In the genomic region with DNA sequence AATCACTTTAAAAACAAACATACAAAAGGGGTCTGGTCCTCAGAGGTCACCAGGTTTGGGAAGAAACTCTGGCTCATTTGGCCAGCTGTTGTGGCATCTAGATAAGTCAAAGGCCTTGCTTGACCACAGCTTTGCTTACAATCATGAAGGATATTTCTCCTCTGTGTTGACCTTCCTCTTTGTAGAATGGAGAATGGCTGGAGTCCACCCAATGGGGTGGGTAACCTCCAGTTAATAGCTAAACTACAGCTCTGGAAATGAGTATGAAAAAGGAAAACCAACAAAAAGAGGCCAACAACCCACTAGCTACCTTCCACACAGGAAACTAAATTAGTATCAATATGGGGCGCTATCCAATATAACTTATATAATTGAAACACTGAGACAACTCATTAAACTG, we compare ENCODE assay signal across 21 mouse cellular contexts.
"Had no signal": no experiment of that assay in that cellular context is flagged by ENCODE, and none has a peak within 500 bp of the region (broad histone marks: within the 10 kb centered on the region; RNA-seq: fewer than 3 reads in every experiment).

No protein-coding gene starts in this region.

- H3K27me3 ChIP-seq: hindbrain, embryonic 15.5 days; limb, embryonic 12.5 days; limb, embryonic 15.5 days; liver, embryonic 15.5 days; midbrain, embryonic 12.5 days; midbrain, embryonic 15.5 days; neural tube, embryonic 12.5 days; neural tube, embryonic 15.5 days had no signal

- H3K4me2 ChIP-seq: hindbrain, embryonic 15.5 days; limb, embryonic 12.5 days; limb, embryonic 15.5 days; liver, embryonic 15.5 days; lung, embryonic 14.5 days; midbrain, embryonic 12.5 days; midbrain, embryonic 15.5 days; neural tube, embryonic 12.5 days; neural tube, embryonic 15.5 days had no signal

- ATAC-seq: intestine, postnatal 0 days; lung, postnatal 0 days; midbrain, embryonic 15.5 days had no signal

- H3K27ac ChIP-seq: hindbrain, embryonic 15.5 days; layer of hippocampus, adult 2 months; limb, embryonic 12.5 days; limb, embryonic 15.5 days; liver, embryonic 15.5 days; macrophage; midbrain, embryonic 12.5 days; midbrain, embryonic 15.5 days; neural tube, embryonic 12.5 days; neural tube, embryonic 15.5 days; stomach, postnatal 0 days had no signal

- H3K36me3 ChIP-seq: hindbrain, embryonic 15.5 days; limb, embryonic 15.5 days; liver, embryonic 15.5 days; midbrain, embryonic 15.5 days had no signal

- H3K9me3 ChIP-seq: hindbrain, embryonic 15.5 days; limb, embryonic 12.5 days; limb, embryonic 15.5 days; liver, embryonic 15.5 days; midbrain, embryonic 12.5 days; midbrain, embryonic 15.5 days; neural tube, embryonic 12.5 days; neural tube, embryonic 15.5 days had no signal

- DNase-seq: layer of hippocampus, adult 9-11 months; lung, embryonic 14.5 days; right cerebral cortex, adult 18-20 months; right cerebral cortex, postnatal 14 days; right cerebral cortex, postnatal 4 days; thymus, adult 2 months; thymus, postnatal 14 days; thymus, postnatal 4 days had no signal

- H3K9ac ChIP-seq: hindbrain, embryonic 15.5 days; limb, embryonic 12.5 days; limb, embryonic 15.5 days; liver, embryonic 15.5 days; lung, embryonic 14.5 days; midbrain, embryonic 12.5 days; midbrain, embryonic 15.5 days; neural tube, embryonic 12.5 days; neural tube, embryonic 15.5 days had no signal

- H3K4me1 ChIP-seq: hindbrain, embryonic 15.5 days; limb, embryonic 12.5 days; limb, embryonic 15.5 days; midbrain, embryonic 12.5 days; midbrain, embryonic 15.5 days; neural tube, embryonic 12.5 days; neural tube, embryonic 15.5 days had no signal

- H3K4me3 ChIP-seq: hindbrain, embryonic 15.5 days; layer of hippocampus, adult 2 months; limb, embryonic 12.5 days; limb, embryonic 15.5 days; liver, embryonic 15.5 days; midbrain, embryonic 12.5 days; midbrain, embryonic 15.5 days; neural tube, embryonic 12.5 days; neural tube, embryonic 15.5 days had no signal
